Mouse (Mus musculus): ENCODE measurements around the gene Ms4a8a. TPM values are rescaled to one million over a fixed set of nuclear protein-coding genes. Genes with fewer than 3 reads are reported as not detected.

Ms4a8a gene
- total RNA-seq, 2 experiments from 2014 or later, result 0.71 to 0.78 TPM

DNA sequence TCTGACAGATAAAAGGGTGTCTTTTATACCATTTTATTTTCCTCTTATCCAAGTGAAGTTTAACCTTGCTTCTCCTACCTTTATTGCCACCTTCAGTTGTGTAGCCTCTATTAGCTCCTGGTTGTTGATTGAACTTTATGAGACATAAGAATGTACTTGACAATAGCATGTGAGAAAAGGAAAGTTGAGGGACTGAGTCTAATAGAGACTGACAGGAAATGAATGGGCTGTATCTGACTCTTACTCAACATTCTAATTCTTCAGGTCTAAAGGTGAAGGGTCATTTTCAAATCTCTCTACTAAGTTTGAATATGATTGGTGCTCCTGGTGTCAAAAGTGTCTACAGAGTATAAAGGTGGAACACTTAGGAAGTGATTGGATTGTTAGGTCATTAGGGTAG lies 58.5 kb downstream of the Ms4a8a start:
- DNase-seq, result no peak
- intact Hi-C loops (cut with DNase I; ENCODE audit: low total_unique reads), result no loop called here

DNA sequence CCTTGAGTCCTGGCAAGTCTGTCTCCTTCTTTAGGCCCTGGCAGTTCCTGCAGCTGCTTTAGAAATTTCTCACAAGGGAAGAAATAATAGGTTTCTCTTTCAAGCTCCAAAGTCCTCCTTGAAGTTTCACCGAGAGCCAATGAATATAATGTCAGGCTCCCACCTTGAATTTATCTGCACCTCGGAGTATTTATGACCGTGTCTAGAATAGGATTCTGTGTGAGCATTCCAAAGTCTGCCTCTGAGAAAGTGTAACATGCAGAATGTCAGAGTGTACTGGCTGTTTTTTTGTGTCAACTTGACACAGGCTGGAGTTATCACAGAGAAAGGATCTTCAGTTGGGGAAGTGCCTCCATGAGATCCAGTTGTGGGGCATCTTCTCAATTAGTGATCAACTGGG lies 63.0 kb downstream of the Ms4a8a start, which contains the start of gene Ms4a18:
Ms4a18 (minus strand) TSS at position 141 of the 400 bp plus-strand sequence.
- no peak for DNase-seq

More for the DNA sequence above, 63.0 kb downstream of the Ms4a8a start, which contains the start of gene Ms4a18:
- intact Hi-C loops (cut with DNase I; ENCODE audit: low total_unique reads), result no loop called here

Other genes with a start within 250 kb of the Ms4a8a start
- gene Slc15a3, start 241.4 kb downstream of the Ms4a8a start, total RNA-seq (2021), result under 1 TPM; 0.22 to 0.35 TPM
- 10 to 100 TPM; 12.9 to 17.3 TPM for gene Tmem132a, start 211.2 kb downstream of the Ms4a8a start, total RNA-seq (2021)
- gene Tmem109, start 199.1 kb downstream of the Ms4a8a start, total RNA-seq (2021), result 100 to 1,000 TPM; 193 to 196 TPM
- gene Prpf19, start 185.9 kb downstream of the Ms4a8a start, total RNA-seq (2021), result 100 to 1,000 TPM; 192 to 194 TPM
- gene Zp1, start 160.5 kb downstream of the Ms4a8a start, total RNA-seq (2021), result under 1 TPM in 1 of 2 experiments, not detected in 1; 0.51 TPM
- gene Ptgdr2, start 143.9 kb downstream of the Ms4a8a start, total RNA-seq (2021), result under 1 TPM in 1 of 2 experiments, not detected in 1; 0.08 TPM
- gene Ccdc86, start 131.8 kb downstream of the Ms4a8a start, total RNA-seq (2021), result 10 to 100 TPM; 17.7 to 25.7 TPM
- not detected for gene Ms4a10, start 106.4 kb downstream of the Ms4a8a start, total RNA-seq (2021)
- not detected for gene Ms4a15, start 87.9 kb downstream of the Ms4a8a start, total RNA-seq (2021)
- gene Ms4a18, start 63.1 kb downstream of the Ms4a8a start, total RNA-seq (2021), result not detected
- gene 1700017D01Rik, start 49.8 kb upstream of the Ms4a8a start, total RNA-seq (2021), result under 1 TPM in 1 of 2 experiments, not detected in 1; 0.23 TPM
- not detected for gene 1700025F22Rik, start 84.2 kb upstream of the Ms4a8a start, total RNA-seq (2021)
- not detected for gene Ms4a13, start 115.6 kb upstream of the Ms4a8a start, total RNA-seq (2021)
- gene Ms4a12, start 151.3 kb upstream of the Ms4a8a start, total RNA-seq (2021), result not detected
- gene Ms4a1, start 185.1 kb upstream of the Ms4a8a start, total RNA-seq (2021), result under 1 TPM in 1 of 2 experiments, not detected in 1; 0.10 TPM
- not detected for gene Ms4a5, start 202.8 kb upstream of the Ms4a8a start, total RNA-seq (2021)
- under 1 TPM in 1 of 2 experiments, not detected in 1; 0.06 TPM for gene Ms4a14, start 233.4 kb upstream of the Ms4a8a start, total RNA-seq (2021)

Data from gastrocnemius, postnatal 14 days (tissue).